Mouse (Mus musculus) kidney, embryonic 16.5 days (tissue): ENCODE measurements at regions not wholly inside any gene's neighbourhood (a gene's known extent, or its start where the extent isn't known, plus 50 kb on each side); places are given as distances from the start of the nearest gene placed in this dataset.
"Not testable (repeated sequence)": the region's sequence is repeated elsewhere in the genome, so short reads cannot be mapped to it uniquely, and the experiment has no call there.

Experiments
- ATAC-seq: fragments of 200-750 bp; cut with Nextera tagmentation; 2 replicates; pipeline ENCODE4 v1.8.0; 2017; ENCODE audit warnings: moderate TSS enrichment; ENCODE audit not compliant: low FRiP score, low TSS enrichment
- H3K27ac ChIP-seq: fragments of 300-500 bp; sonication (generic); 2 replicates; pipeline ENCODE4 v1.5.1; 2014; ENCODE audit warnings: low read length
- H3K27me3 ChIP-seq: fragments of 300-500 bp; sonication (generic); 2 replicates; pipeline ENCODE4 v1.6.1; 2014; ENCODE audit warnings: low read length, control low read depth, mixed read lengths; ENCODE audit not compliant: insufficient read depth
- H3K36me3 ChIP-seq: fragments of 300-500 bp; sonication (generic); 2 replicates; pipeline ENCODE4 v1.6.1; 2014; ENCODE audit warnings: low read length, control low read depth, mixed read lengths; ENCODE audit not compliant: insufficient read depth
- H3K4me1 ChIP-seq: fragments of 300-500 bp; sonication (generic); 2 replicates; pipeline ENCODE4 v1.6.1; 2014; ENCODE audit warnings: low read length, control low read depth, mixed read lengths; ENCODE audit not compliant: insufficient read depth
- H3K4me2 ChIP-seq: fragments of 300-500 bp; sonication (generic); replicated peaks from 2 replicates; pipeline ENCODE4 v1.6.1; 2014; ENCODE audit warnings: low read depth, low read length
- H3K4me3 ChIP-seq: fragments of 300-500 bp; sonication (generic); 2 replicates; pipeline ENCODE4 v1.5.1; 2014; ENCODE audit warnings: mild to moderate bottlenecking, low read length
- H3K9ac ChIP-seq: fragments of 300-500 bp; sonication (generic); replicated peaks from 2 replicates; pipeline ENCODE4 v1.6.1; 2014; ENCODE audit warnings: low read length
- H3K9me3 ChIP-seq: fragments of 300-500 bp; sonication (generic); 2 replicates; pipeline ENCODE4 v1.6.1; 2016; ENCODE audit warnings: low read length, control low read depth
- WGBS: fragments of 180-500 bp; shearing (Covaris S2); extraction: QIAGEN DNeasy Blood & Tissue Kit; methylation state at CpG from one replicate; pipeline ENCODE4 v1.1.7; 2014; 5-methylcytosine and 5-hydroxymethylcytosine counted together

GRCm38 (mm10) chr12:92904382-92904781, 1055.4 kb upstream of the Sel1l start:
- H3K36me3 ChIP-seq = no peaks in the 10 kb centered on the region
- H3K9ac ChIP-seq = no peak overlapping the region
- H3K4me1 ChIP-seq = no peaks in the 10 kb centered on the region
- no peak overlapping the region for H3K4me2 ChIP-seq
- H3K9me3 ChIP-seq = no peaks in the 10 kb centered on the region
- H3K27ac ChIP-seq = no peak overlapping the region
- WGBS = 86% methylated on average over 2 of the region's 2 CpGs
- no peak overlapping the region for H3K4me3 ChIP-seq
- ATAC-seq = no peak
- no peaks in the 10 kb centered on the region for H3K27me3 ChIP-seq

DNA sequence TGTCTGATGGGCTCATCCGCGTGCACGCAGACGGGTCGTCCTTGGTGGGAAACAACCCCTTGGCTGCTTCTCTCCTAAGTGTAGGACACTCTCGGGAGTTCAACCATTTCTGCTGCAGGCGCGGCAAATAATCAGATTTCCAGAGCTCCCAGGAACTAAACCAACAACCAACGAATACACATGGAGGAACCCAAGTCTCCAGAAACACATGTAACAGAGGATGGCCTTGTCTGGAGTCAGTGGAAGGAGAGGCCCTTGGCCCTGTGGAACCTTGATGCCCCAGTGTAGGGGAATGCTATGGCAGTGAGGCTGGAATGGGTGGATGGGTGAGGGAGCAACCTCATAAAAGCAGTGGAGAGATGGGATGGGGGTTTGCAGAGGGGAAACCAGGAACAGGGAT, 1043.4 kb upstream of the Sel1l start:
- 93% methylated on average over 4 of the region's 9 CpGs for WGBS
- ATAC-seq = no peak
- H3K27ac ChIP-seq = no peak overlapping the region
- H3K4me2 ChIP-seq = no peak overlapping the region
- H3K4me1 ChIP-seq = no peaks in the 10 kb centered on the region
- H3K9ac ChIP-seq = no peak overlapping the region
- no peaks in the 10 kb centered on the region for H3K27me3 ChIP-seq
- H3K36me3 ChIP-seq = no peaks in the 10 kb centered on the region
- no peak overlapping the region for H3K4me3 ChIP-seq
- peaks cover 9% of the 10 kb centered on the region; the same call in 1 of the 2 replicates for H3K9me3 ChIP-seq

DNA sequence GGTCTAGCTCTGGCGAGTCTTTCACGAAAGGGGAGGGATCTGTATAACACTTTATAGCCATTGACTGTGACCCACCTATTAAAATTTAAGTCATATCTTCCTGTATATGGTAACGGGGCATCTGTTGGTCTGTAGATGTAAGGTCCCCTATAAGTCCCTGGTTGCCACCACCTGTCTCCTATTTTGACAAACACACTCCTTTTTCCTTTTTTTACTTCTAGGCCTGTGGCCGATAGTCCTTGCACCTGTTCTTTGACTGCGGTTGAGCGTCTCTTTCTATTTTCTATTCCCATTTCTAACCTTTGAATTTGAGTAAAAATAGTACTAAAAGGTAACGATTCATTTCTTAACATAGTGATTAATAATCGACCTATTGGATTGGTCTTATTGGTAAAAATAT, 1042.7 kb upstream of the Sel1l start:
- H3K9ac ChIP-seq, H3K27me3 ChIP-seq, ATAC-seq, H3K36me3 ChIP-seq, H3K4me2 ChIP-seq, H3K4me3 ChIP-seq, H3K4me1 ChIP-seq, H3K27ac ChIP-seq: not testable (repeated sequence)
- H3K9me3 ChIP-seq = peaks cover 12% of the 10 kb centered on the region; the same call in 1 of the 2 replicates
- WGBS = no CpG with 5 or more reads among the region's 8 CpGs

- H3K27me3 ChIP-seq, H3K27ac ChIP-seq, H3K4me1 ChIP-seq, ATAC-seq, H3K36me3 ChIP-seq, H3K9ac ChIP-seq, H3K4me3 ChIP-seq, H3K4me2 ChIP-seq: not testable (repeated sequence)
- WGBS = 94% methylated on average over 3 of the region's 9 CpGs
- H3K9me3 ChIP-seq = peaks cover 12% of the 10 kb centered on the region; the same call in 1 of the 2 replicates
Observed at GRCm38 (mm10) chr12:92891126-92891525, 1042.2 kb upstream of the Sel1l start.

- WGBS = 99% methylated on average over 3 of the region's 3 CpGs
- ATAC-seq = no peak
- Histone ChIP-seq H3K27me3 (no peaks in the 10 kb centered on the region), H3K27ac (no peak overlapping the region), H3K9me3 (peaks cover 15% of the 10 kb centered on the region; the same call in 1 of the 2 replicates), H3K4me3 (no peak overlapping the region), H3K4me1 (no peaks in the 10 kb centered on the region), H3K36me3 (no peaks in the 10 kb centered on the region), H3K4me2 (no peak overlapping the region), H3K9ac (no peak overlapping the region)
Observed at GRCm38 (mm10) chr12:92887747-92888146, 1038.8 kb upstream of the Sel1l start.

DNA sequence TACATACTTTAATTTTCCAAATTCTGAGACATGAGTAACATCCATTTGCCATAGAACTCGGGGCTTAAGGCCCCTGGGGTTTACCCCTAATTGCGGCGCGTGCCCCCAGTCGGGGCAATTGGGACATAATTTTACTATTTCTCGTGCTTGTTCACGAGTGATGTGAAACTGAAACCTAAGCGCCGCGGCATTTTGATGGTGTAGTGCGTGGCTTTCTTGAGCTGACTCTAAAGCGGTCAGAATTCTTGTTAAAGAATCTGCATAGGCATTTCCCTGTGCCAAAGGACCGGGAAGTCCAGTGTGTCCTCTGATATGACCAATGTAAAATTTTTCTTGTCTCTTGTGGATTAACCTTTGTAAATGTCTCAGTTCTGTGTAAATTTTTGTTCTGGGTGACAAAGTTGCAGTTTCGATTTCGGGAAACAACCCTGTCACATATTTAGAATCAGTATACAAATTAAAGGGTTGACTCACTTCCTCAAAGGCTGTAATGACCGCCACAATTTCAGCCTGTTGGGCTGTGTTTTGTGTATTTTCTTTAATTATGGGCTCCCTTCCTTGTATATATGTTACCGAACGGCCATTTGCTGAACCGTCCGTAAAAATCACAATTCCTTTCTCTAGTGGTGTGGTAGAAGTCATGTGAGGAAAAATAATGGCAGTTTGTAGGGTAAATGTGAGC, 1037.6 kb upstream of the Sel1l start:
- not testable (repeated sequence) for H3K27me3 ChIP-seq, H3K4me2 ChIP-seq, H3K4me1 ChIP-seq, H3K4me3 ChIP-seq, H3K27ac ChIP-seq, ATAC-seq, H3K9ac ChIP-seq, H3K36me3 ChIP-seq
- H3K9me3 ChIP-seq = peaks cover 15% of the 10 kb centered on the region; the same call in 1 of the 2 replicates
- 95% methylated on average over 20 of the region's 20 CpGs for WGBS

- ATAC-seq, H3K4me2 ChIP-seq, H3K27me3 ChIP-seq, H3K9ac ChIP-seq, H3K4me1 ChIP-seq, H3K36me3 ChIP-seq, H3K4me3 ChIP-seq, H3K27ac ChIP-seq: not testable (repeated sequence)
- WGBS = 90% methylated on average over 2 of the region's 2 CpGs
- peaks cover 11% of the 10 kb centered on the region; the same call in 1 of the 2 replicates for H3K9me3 ChIP-seq
Observed at GRCm38 (mm10) chr12:92884014-92884413, 1035.1 kb upstream of the Sel1l start.

DNA sequence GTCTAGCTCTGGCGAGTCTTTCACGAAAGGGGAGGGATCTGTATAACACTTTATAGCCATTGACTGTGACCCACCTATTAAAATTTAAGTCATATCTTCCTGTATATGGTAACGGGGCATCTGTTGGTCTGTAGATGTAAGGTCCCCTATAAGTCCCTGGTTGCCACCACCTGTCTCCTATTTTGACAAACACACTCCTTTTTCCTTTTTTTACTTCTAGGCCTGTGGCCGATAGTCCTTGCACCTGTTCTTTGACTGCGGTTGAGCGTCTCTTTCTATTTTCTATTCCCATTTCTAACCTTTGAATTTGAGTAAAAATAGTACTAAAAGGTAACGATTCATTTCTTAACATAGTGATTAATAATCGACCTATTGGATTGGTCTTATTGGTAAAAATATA, 1034.1 kb upstream of the Sel1l start:
- not testable (repeated sequence) for H3K4me2 ChIP-seq, H3K9me3 ChIP-seq, H3K4me1 ChIP-seq, ATAC-seq, H3K27me3 ChIP-seq, H3K9ac ChIP-seq, H3K4me3 ChIP-seq, H3K36me3 ChIP-seq, H3K27ac ChIP-seq
- WGBS = no CpG with 5 or more reads among the region's 8 CpGs

DNA sequence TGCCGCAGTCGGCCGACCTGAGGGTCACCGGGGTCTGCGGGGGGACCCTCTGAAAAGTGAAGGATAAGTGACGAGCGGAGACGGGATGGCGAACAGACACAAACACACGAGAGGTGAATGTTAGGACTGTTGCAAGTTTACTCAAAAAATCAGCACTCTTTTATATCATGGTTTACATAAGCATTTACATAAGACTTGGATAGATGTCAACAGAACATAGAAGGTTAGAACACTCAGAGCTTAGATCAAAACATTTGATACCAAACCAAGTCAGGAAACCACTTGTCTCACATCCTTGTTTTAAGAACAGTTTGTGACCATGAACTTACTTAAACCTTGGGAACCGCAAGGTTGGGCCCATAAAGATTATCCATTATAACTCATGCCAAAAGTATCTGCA, 1033.6 kb upstream of the Sel1l start:
- H3K36me3 ChIP-seq, H3K4me3 ChIP-seq, H3K27me3 ChIP-seq, H3K4me1 ChIP-seq, H3K9ac ChIP-seq, H3K9me3 ChIP-seq, ATAC-seq, H3K27ac ChIP-seq, H3K4me2 ChIP-seq: not testable (repeated sequence)
- 97% methylated on average over 7 of the region's 11 CpGs for WGBS

DNA sequence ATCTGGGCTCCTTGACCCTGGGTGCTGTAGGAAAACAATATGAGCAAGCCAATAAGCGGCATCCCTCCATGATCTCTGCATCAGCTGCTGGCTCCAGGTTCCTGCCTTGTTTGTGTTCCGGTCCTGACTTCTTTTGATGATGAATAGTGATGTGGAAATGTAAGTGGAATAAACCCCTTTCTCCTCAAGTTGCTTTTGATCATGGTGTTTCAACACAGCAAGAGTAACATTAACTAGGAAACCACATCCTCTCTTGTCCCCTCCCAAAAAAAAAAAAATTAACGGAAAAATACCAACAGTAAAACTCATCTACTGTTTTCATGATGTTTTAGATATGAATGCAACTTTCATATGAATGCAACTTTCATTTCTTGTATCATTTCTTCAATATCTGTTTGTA, 1024.6 kb upstream of the Sel1l start:
- Histone ChIP-seq H3K4me3 (no peak overlapping the region), H3K27me3 (no peaks in the 10 kb centered on the region), H3K9me3 (no peaks in the 10 kb centered on the region), H3K4me1 (no peaks in the 10 kb centered on the region), H3K27ac (no peak overlapping the region), H3K9ac (no peak overlapping the region), H3K4me2 (no peak overlapping the region), H3K36me3 (no peaks in the 10 kb centered on the region)
- ATAC-seq = no peak
- 68% methylated on average over 3 of the region's 3 CpGs for WGBS
